Mouse (Mus musculus): Measurements from ENCODE around the gene Zfp239. TPM values are rescaled to one million over a fixed set of nuclear protein-coding genes. Genes with fewer than 3 reads are reported as not detected.
A peak's percentile ranks its signal among the peaks of the same experiment; 100 is the strongest.
"Not testable (repeated sequence)": the region's sequence is repeated elsewhere in the genome, so short reads cannot be mapped to it uniquely, and the experiment has no call there.

The Zfp239 gene
- polyA plus RNA-seq, 1 experiment from 2014 or later, result 16.9 TPM

DNA sequence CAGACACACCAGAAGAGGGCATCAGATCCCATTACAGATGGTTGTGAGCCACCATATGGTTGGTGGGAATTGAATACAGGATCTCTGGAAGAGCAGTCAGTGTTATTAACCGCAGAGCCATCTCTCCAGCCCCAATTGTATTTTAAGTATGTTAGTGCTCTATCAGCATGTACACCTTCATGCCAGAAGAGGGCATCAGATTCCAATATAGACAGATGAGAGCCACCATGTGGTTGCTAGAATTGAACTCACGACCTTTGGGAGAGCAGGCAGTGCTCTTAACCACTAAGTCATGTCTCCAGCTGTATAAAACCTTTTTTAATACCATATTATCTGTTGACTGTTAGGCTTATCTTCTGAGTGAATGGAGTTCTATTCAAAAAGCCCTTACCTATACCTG lies 10.2 kb upstream of the Zfp239 start:
- no peak overlapping the region for H3K9ac ChIP-seq
- no peak overlapping the region for H3K4me2 ChIP-seq
- H3K27ac ChIP-seq (replicated peaks), result no peak overlapping the region
- H3K4me3 ChIP-seq, result no peak overlapping the region
- H3K4me1 ChIP-seq (replicated peaks), result no peaks in the 10 kb centered on the region
- WGBS, result 61% methylated on average over 2 of the region's 2 CpGs
- H3K9me3 ChIP-seq, result no peaks in the 10 kb centered on the region
- ATAC-seq (ENCODE audit: low FRiP score, low read depth), result no peak
- peaks cover 23% of the 10 kb centered on the region for H3K36me3 ChIP-seq
- no peaks in the 10 kb centered on the region for H3K27me3 ChIP-seq

GRCm38 (mm10) chr6:117857990-117858389 lies 3.9 kb upstream of the Zfp239 start:
- Histone ChIP-seq H3K4me2 (no peak overlapping the region), H3K4me1 (replicated peaks) (no peaks in the 10 kb centered on the region), H3K27ac (replicated peaks) (no peak overlapping the region), H3K36me3 (no peaks in the 10 kb centered on the region), H3K9me3 (no peaks in the 10 kb centered on the region), H3K4me3 (no peak overlapping the region), H3K27me3 (no peaks in the 10 kb centered on the region), H3K9ac (no peak overlapping the region)
- WGBS, result 100% methylated on average over 1 of the region's 1 CpGs
- ATAC-seq (ENCODE audit: low FRiP score, low read depth), result no peak

GRCm38 (mm10) chr6:117862465-117862864 lies 565 bp downstream of the Zfp239 start:
- H3K4me1 ChIP-seq (replicated peaks), result peaks cover 8% of the 10 kb centered on the region; the same call in 1 of the 2 replicates
- H3K27ac ChIP-seq (replicated peaks), result no peak overlapping the region
- H3K9ac ChIP-seq, result no peak overlapping the region
- 79% methylated on average over 8 of the region's 8 CpGs for WGBS
- H3K27me3 ChIP-seq, result no peaks in the 10 kb centered on the region
- peak overlapping the region; percentile 60; the same call in 1 of the 2 replicates for H3K4me3 ChIP-seq
- H3K9me3 ChIP-seq, result no peaks in the 10 kb centered on the region
- peak overlapping the region; percentile 79 for H3K4me2 ChIP-seq
- no peaks in the 10 kb centered on the region for H3K36me3 ChIP-seq
- ATAC-seq (ENCODE audit: low FRiP score, low read depth), result no peak; the same call in 1 of the 2 replicates

GRCm38 (mm10) chr6:117862899-117863620 lies 1.2 kb downstream of the Zfp239 start:
- Histone ChIP-seq H3K9me3 (no peaks in the 10 kb centered on the region), H3K4me1 (replicated peaks) (peaks cover 8% of the 10 kb centered on the region; the same call in 1 of the 2 replicates), H3K27me3 (no peaks in the 10 kb centered on the region), H3K27ac (replicated peaks) (peak overlapping the region; percentile 40), H3K4me2 (peak overlapping the region; percentile 79), H3K9ac (peak overlapping the region; percentile 64), H3K36me3 (no peaks in the 10 kb centered on the region), H3K4me3 (peak overlapping the region; percentile 60)
- 2% methylated on average over 26 of the region's 26 CpGs for WGBS
- ATAC-seq (ENCODE audit: low FRiP score, low read depth), result peak; percentile 92

DNA sequence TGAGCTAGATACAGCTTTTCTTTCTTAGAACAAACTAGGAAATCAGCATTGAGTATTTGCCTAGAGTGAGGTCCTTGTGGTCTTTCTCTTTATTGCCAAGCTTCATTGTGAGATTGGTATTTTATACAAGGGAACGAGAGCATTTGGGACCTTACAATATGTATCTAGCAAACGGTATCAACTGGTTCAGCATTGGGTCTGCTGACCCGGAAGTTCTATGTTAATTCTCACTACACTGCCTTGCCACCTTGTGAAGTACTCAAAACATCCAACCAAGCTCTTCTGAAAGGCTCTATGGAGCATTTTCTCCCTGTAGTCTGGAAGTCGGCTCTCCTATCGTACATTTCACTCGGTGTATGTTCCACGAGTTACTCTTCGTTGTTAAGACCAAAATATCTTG lies 1.9 kb downstream of the Zfp239 start:
- no peak for ATAC-seq (ENCODE audit: low FRiP score, low read depth)
- H3K27me3 ChIP-seq, result no peaks in the 10 kb centered on the region
- H3K9me3 ChIP-seq, result no peaks in the 10 kb centered on the region
- peaks cover 8% of the 10 kb centered on the region; the same call in 1 of the 2 replicates for H3K4me1 ChIP-seq (replicated peaks)
- no peak overlapping the region for H3K27ac ChIP-seq (replicated peaks)
- peak overlapping the region; percentile 60 for H3K4me3 ChIP-seq
- peak overlapping the region; percentile 64 for H3K9ac ChIP-seq
- H3K36me3 ChIP-seq, result no peaks in the 10 kb centered on the region
- peak overlapping the region; percentile 79 for H3K4me2 ChIP-seq
- WGBS, result 93% methylated on average over 8 of the region's 8 CpGs

DNA sequence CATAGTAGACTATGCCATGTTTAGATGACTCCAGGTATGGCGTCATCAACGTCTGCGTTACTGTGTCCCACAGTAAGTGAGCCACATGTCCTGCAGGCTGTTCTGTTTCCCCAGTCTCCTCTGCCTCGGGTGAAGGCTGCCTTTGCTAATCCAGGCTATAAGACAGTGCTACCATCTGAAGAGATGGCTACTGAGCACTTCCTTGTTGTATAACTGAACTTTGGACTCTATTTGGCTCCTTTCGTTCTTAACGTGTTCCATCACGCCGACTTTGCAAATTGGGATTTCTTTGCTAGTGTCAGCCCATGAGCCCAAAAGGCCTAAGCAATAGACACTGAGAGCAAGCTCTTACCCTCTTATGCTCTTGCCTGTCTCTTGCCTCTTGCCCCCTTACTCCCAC lies 6.3 kb downstream of the Zfp239 start:
- 96% methylated on average over 8 of the region's 8 CpGs for WGBS
- H3K4me2 ChIP-seq, result no peak overlapping the region
- no peak overlapping the region for H3K9ac ChIP-seq
- ATAC-seq (ENCODE audit: low FRiP score, low read depth), result no peak
- peaks cover 7% of the 10 kb centered on the region; the same call in 1 of the 2 replicates for H3K4me1 ChIP-seq (replicated peaks)
- H3K9me3 ChIP-seq, result no peaks in the 10 kb centered on the region
- no peak overlapping the region for H3K27ac ChIP-seq (replicated peaks)
- no peaks in the 10 kb centered on the region for H3K27me3 ChIP-seq
- H3K36me3 ChIP-seq, result no peaks in the 10 kb centered on the region; the same call in 1 of the 2 replicates
- H3K4me3 ChIP-seq, result no peak overlapping the region

- H3K36me3 ChIP-seq, result no peaks in the 10 kb centered on the region; the same call in 1 of the 2 replicates
- H3K9me3 ChIP-seq, result no peaks in the 10 kb centered on the region
- H3K27me3 ChIP-seq, result no peaks in the 10 kb centered on the region
- no peak overlapping the region for H3K4me3 ChIP-seq
- no peak overlapping the region for H3K9ac ChIP-seq
- H3K4me2 ChIP-seq, result no peak overlapping the region
- H3K27ac ChIP-seq (replicated peaks), result no peak overlapping the region
- no peaks in the 10 kb centered on the region for H3K4me1 ChIP-seq (replicated peaks)
- ATAC-seq (ENCODE audit: low FRiP score, low read depth), result no peak
- WGBS, result 85% methylated on average over 14 of the region's 14 CpGs
Observed at GRCm38 (mm10) chr6:117871034-117871433, 9.1 kb downstream of the Zfp239 start.

GRCm38 (mm10) chr6:117873450-117873849 lies 11.6 kb downstream of the Zfp239 start:
- not testable (repeated sequence) for ATAC-seq (ENCODE audit: low FRiP score, low read depth); H3K4me2 ChIP-seq; H3K4me3 ChIP-seq; H3K9ac ChIP-seq; H3K4me1 ChIP-seq (replicated peaks); H3K36me3 ChIP-seq; H3K9me3 ChIP-seq; H3K27ac ChIP-seq (replicated peaks); H3K27me3 ChIP-seq
- 94% methylated on average over 7 of the region's 7 CpGs for WGBS

- 83% methylated on average over 3 of the region's 3 CpGs for WGBS
- Histone ChIP-seq H3K9me3 (no peaks in the 10 kb centered on the region), H3K4me1 (replicated peaks) (peaks cover 5% of the 10 kb centered on the region), H3K27me3 (no peaks in the 10 kb centered on the region), H3K9ac (no peak overlapping the region), H3K4me3 (no peak overlapping the region), H3K36me3 (no peaks in the 10 kb centered on the region; the same call in 1 of the 2 replicates), H3K4me2 (no peak overlapping the region), H3K27ac (replicated peaks) (no peak overlapping the region)
- no peak for ATAC-seq (ENCODE audit: low FRiP score, low read depth)
Observed at GRCm38 (mm10) chr6:117874621-117875281, 12.9 kb downstream of the Zfp239 start.

GRCm38 (mm10) chr6:117878700-117879407 lies 17.0 kb downstream of the Zfp239 start:
- peak overlapping the region; percentile 81 for H3K4me2 ChIP-seq
- peaks cover 14% of the 10 kb centered on the region for H3K4me1 ChIP-seq (replicated peaks)
- no peaks in the 10 kb centered on the region for H3K27me3 ChIP-seq
- H3K27ac ChIP-seq (replicated peaks), result peak overlapping the region; percentile 98
- H3K9me3 ChIP-seq, result no peaks in the 10 kb centered on the region
- no peaks in the 10 kb centered on the region for H3K36me3 ChIP-seq
- 12% methylated on average over 26 of the region's 26 CpGs for WGBS
- ATAC-seq (ENCODE audit: low FRiP score, low read depth), result peak; percentile 92
- peak overlapping the region; percentile 57 for H3K4me3 ChIP-seq
- peak overlapping the region; percentile 62 for H3K9ac ChIP-seq

DNA sequence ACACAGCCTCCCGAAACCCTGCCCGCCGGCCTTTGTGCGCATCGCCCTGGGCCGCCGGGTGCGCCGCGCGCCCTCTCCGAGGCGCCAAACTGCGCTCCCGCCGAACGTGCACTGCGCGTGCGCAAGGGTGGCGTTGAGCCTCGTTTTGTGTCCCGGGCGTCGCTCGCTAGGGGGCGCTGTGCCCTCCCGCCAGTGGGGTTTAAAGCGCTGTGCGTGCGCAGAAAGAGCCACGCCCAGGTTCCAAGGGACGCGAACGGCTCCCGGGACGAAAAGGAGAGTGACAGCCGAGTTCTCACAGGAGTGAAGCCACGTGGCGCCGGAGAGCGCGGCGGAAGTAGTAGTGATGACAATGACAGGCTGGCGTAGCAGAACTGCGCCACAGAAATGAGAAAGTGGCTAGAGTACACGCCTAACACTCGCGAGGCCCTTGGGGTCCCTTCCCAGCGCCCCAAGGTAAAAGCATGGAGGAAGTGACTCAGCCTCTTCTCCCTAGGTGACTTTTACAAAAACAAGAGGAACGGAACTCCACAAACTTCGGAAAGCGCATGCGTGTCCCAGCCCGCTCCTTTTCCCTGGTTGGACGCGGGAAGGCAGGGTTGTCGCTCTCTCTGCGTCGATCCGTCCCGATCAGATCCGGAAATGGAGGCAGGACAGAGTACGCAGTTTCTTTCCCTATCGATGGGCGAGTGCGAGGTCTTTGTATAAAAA lies 17.7 kb downstream of the Zfp239 start:
- H3K9me3 ChIP-seq, result no peaks in the 10 kb centered on the region
- WGBS, result under 1% methylated on average over 67 of the region's 67 CpGs
- H3K27ac ChIP-seq (replicated peaks), result peak overlapping the region; percentile 98
- H3K9ac ChIP-seq, result peak overlapping the region; percentile 62
- H3K4me3 ChIP-seq, result peak overlapping the region; percentile 57
- no peaks in the 10 kb centered on the region for H3K36me3 ChIP-seq
- peak overlapping the region; percentile 81 for H3K4me2 ChIP-seq
- H3K27me3 ChIP-seq, result no peaks in the 10 kb centered on the region
- peaks cover 14% of the 10 kb centered on the region for H3K4me1 ChIP-seq (replicated peaks)
- ATAC-seq (ENCODE audit: low FRiP score, low read depth), result peak; percentile 94
